Mouse (Mus musculus) embryonic facial prominence, embryonic 12.5 days (tissue): ENCODE data around the gene Slc24a2. TPM values are rescaled to one million over a fixed set of nuclear protein-coding genes. Genes with fewer than 3 reads are reported as not detected.

Experiments used
- ATAC-seq: fragments of 200-750 bp; cut with Nextera tagmentation; 2 replicates; pipeline ENCODE4 v1.8.0; 2017; ENCODE audit not compliant: insufficient number of reproducible peaks, insufficient read depth, low FRiP score, low TSS enrichment
- H3K27ac ChIP-seq: fragments of 300-500 bp; sonication (generic); 2 replicates; pipeline ENCODE4 v1.5.1; 2016; ENCODE audit warnings: mild to moderate bottlenecking
- H3K27me3 ChIP-seq: fragments of 300-500 bp; sonication (generic); 2 replicates; pipeline ENCODE4 v1.6.1; 2016; ENCODE audit warnings: mild to moderate bottlenecking, moderate library complexity
- H3K36me3 ChIP-seq: fragments of 300-500 bp; sonication (generic); 2 replicates; pipeline ENCODE4 v1.6.1; 2016; ENCODE audit warnings: mild to moderate bottlenecking
- H3K4me1 ChIP-seq: fragments of 300-500 bp; sonication (generic); 2 replicates; pipeline ENCODE4 v1.6.1; 2016
- H3K4me2 ChIP-seq: fragments of 300-500 bp; sonication (generic); replicated peaks from 2 replicates; pipeline ENCODE4 v1.6.1; 2016; ENCODE audit warnings: mild to moderate bottlenecking, moderate library complexity
- H3K4me3 ChIP-seq: fragments of 300-500 bp; sonication (generic); 2 replicates; pipeline ENCODE4 v1.5.1; 2016; ENCODE audit warnings: mild to moderate bottlenecking
- H3K9ac ChIP-seq: fragments of 300-500 bp; sonication (generic); 2 replicates; pipeline ENCODE4 v1.6.1; 2016; ENCODE audit warnings: mild to moderate bottlenecking, moderate library complexity
- H3K9me3 ChIP-seq: fragments of 300-500 bp; sonication (generic); 2 replicates; pipeline ENCODE4 v1.6.1; 2016; ENCODE audit warnings: mild to moderate bottlenecking, moderate library complexity
- WGBS: fragments of 180-500 bp; shearing (Covaris S2); methylation state at CpG from one replicate; pipeline ENCODE4 v1.1.7; 2016; 5-methylcytosine and 5-hydroxymethylcytosine counted together
- polyA plus RNA-seq: library from polyadenylated mRNA; unstranded; fragments of >200 nt; fragmentation: Nextera tagmentation; extraction: Ambion mirVana; gene quantifications from 2 replicates; pipeline ENCODE4 v1.2.1, GENCODE M21; 2016

The Slc24a2 gene
- polyA plus RNA-seq, 1 experiment from 2014 or later, result 0.67 TPM

- Histone ChIP-seq H3K9me3 (no peaks in the 10 kb centered on the region), H3K4me1 (no peaks in the 10 kb centered on the region), H3K4me2 (no peak overlapping the region), H3K36me3 (no peaks in the 10 kb centered on the region), H3K27me3 (no peaks in the 10 kb centered on the region), H3K9ac (no peak overlapping the region), H3K27ac (no peak overlapping the region), H3K4me3 (no peak overlapping the region)
- 77% methylated on average over 4 of the region's 4 CpGs for WGBS
- no peak for ATAC-seq
Observed at GRCm38 (mm10) chr4:87037592-87037991, 192.7 kb downstream of the Slc24a2 start.

GRCm38 (mm10) chr4:87036507-87036906 is 193.8 kb downstream of the Slc24a2 start:
- no peak for ATAC-seq

GRCm38 (mm10) chr4:87035701-87036100 is 194.6 kb downstream of the Slc24a2 start:
- no peaks in the 10 kb centered on the region for H3K36me3 ChIP-seq
- H3K9ac ChIP-seq, result no peak overlapping the region
- no peaks in the 10 kb centered on the region for H3K27me3 ChIP-seq
- 90% methylated on average over 10 of the region's 10 CpGs for WGBS
- no peak for ATAC-seq
- H3K4me3 ChIP-seq, result no peak overlapping the region
- no peaks in the 10 kb centered on the region for H3K9me3 ChIP-seq
- H3K4me1 ChIP-seq, result no peaks in the 10 kb centered on the region
- H3K4me2 ChIP-seq, result no peak overlapping the region
- no peak overlapping the region for H3K27ac ChIP-seq

More at GRCm38 (mm10) chr4:87036507-87036906, 193.8 kb downstream of the Slc24a2 start:
- 57% methylated on average over 5 of the region's 5 CpGs for WGBS
- Histone ChIP-seq H3K27me3 (no peaks in the 10 kb centered on the region), H3K36me3 (no peaks in the 10 kb centered on the region), H3K27ac (no peak overlapping the region), H3K4me1 (no peaks in the 10 kb centered on the region), H3K4me3 (no peak overlapping the region), H3K4me2 (no peak overlapping the region), H3K9ac (no peak overlapping the region), H3K9me3 (no peaks in the 10 kb centered on the region)

- Histone ChIP-seq H3K27me3 (no peaks in the 10 kb centered on the region), H3K9me3 (no peaks in the 10 kb centered on the region), H3K36me3 (no peaks in the 10 kb centered on the region), H3K4me2 (no peak overlapping the region), H3K27ac (no peak overlapping the region), H3K4me3 (no peak overlapping the region), H3K4me1 (no peaks in the 10 kb centered on the region), H3K9ac (no peak overlapping the region)
- 87% methylated on average over 8 of the region's 8 CpGs for WGBS
- ATAC-seq, result no peak
Observed at GRCm38 (mm10) chr4:87032632-87033031, 197.6 kb downstream of the Slc24a2 start.

GRCm38 (mm10) chr4:87031076-87031475 is 199.2 kb downstream of the Slc24a2 start:
- 80% methylated on average over 2 of the region's 2 CpGs for WGBS
- Histone ChIP-seq H3K27ac (no peak overlapping the region), H3K4me3 (no peak overlapping the region), H3K9ac (no peak overlapping the region), H3K4me2 (no peak overlapping the region), H3K36me3 (no peaks in the 10 kb centered on the region), H3K4me1 (no peaks in the 10 kb centered on the region), H3K27me3 (no peaks in the 10 kb centered on the region), H3K9me3 (no peaks in the 10 kb centered on the region)
- no peak for ATAC-seq

- Histone ChIP-seq H3K4me2 (no peak overlapping the region), H3K4me1 (no peaks in the 10 kb centered on the region), H3K36me3 (no peaks in the 10 kb centered on the region), H3K9me3 (no peaks in the 10 kb centered on the region), H3K27ac (no peak overlapping the region), H3K9ac (no peak overlapping the region), H3K4me3 (no peak overlapping the region), H3K27me3 (no peaks in the 10 kb centered on the region)
- WGBS, result 70% methylated on average over 14 of the region's 14 CpGs
- ATAC-seq, result no peak
Observed at GRCm38 (mm10) chr4:87026311-87027151, 203.7 kb downstream of the Slc24a2 start.

- Histone ChIP-seq H3K9ac (no peak overlapping the region), H3K4me2 (no peak overlapping the region), H3K4me1 (no peaks in the 10 kb centered on the region), H3K4me3 (no peak overlapping the region), H3K27ac (no peak overlapping the region), H3K36me3 (no peaks in the 10 kb centered on the region), H3K27me3 (no peaks in the 10 kb centered on the region), H3K9me3 (no peaks in the 10 kb centered on the region)
- WGBS, result 74% methylated on average over 8 of the region's 8 CpGs
- ATAC-seq, result no peak
Observed at GRCm38 (mm10) chr4:87024556-87024955, 205.7 kb downstream of the Slc24a2 start.

GRCm38 (mm10) chr4:87021542-87021941 is 208.7 kb downstream of the Slc24a2 start:
- Histone ChIP-seq H3K27me3 (no peaks in the 10 kb centered on the region), H3K4me3 (no peak overlapping the region), H3K4me1 (no peaks in the 10 kb centered on the region), H3K27ac (no peak overlapping the region), H3K9ac (no peak overlapping the region), H3K9me3 (no peaks in the 10 kb centered on the region), H3K4me2 (no peak overlapping the region), H3K36me3 (no peaks in the 10 kb centered on the region)
- 61% methylated on average over 3 of the region's 3 CpGs for WGBS
- ATAC-seq, result no peak

GRCm38 (mm10) chr4:87019486-87020105 is 210.7 kb downstream of the Slc24a2 start:
- Histone ChIP-seq H3K4me1 (no peaks in the 10 kb centered on the region), H3K9me3 (no peaks in the 10 kb centered on the region), H3K4me3 (no peak overlapping the region), H3K9ac (no peak overlapping the region), H3K36me3 (no peaks in the 10 kb centered on the region), H3K27ac (no peak overlapping the region), H3K4me2 (no peak overlapping the region), H3K27me3 (no peaks in the 10 kb centered on the region)
- ATAC-seq, result no peak
- 53% methylated on average over 13 of the region's 13 CpGs for WGBS

- Histone ChIP-seq H3K4me1 (no peaks in the 10 kb centered on the region), H3K27me3 (no peaks in the 10 kb centered on the region), H3K4me2 (no peak overlapping the region), H3K36me3 (no peaks in the 10 kb centered on the region), H3K9ac (no peak overlapping the region), H3K4me3 (no peak overlapping the region), H3K27ac (no peak overlapping the region), H3K9me3 (no peaks in the 10 kb centered on the region)
- ATAC-seq, result no peak
- WGBS, result 89% methylated on average over 9 of the region's 9 CpGs
Observed at GRCm38 (mm10) chr4:87018073-87018997, 211.9 kb downstream of the Slc24a2 start.

GRCm38 (mm10) chr4:87017464-87017863 is 212.8 kb downstream of the Slc24a2 start:
- H3K4me1 ChIP-seq, result no peaks in the 10 kb centered on the region
- no peaks in the 10 kb centered on the region for H3K27me3 ChIP-seq
- no peak for ATAC-seq
- no peaks in the 10 kb centered on the region for H3K36me3 ChIP-seq
- no peak overlapping the region for H3K4me2 ChIP-seq
- no peak overlapping the region for H3K4me3 ChIP-seq
- no peak overlapping the region for H3K27ac ChIP-seq
- H3K9ac ChIP-seq, result no peak overlapping the region
- no peaks in the 10 kb centered on the region for H3K9me3 ChIP-seq
- WGBS, result 72% methylated on average over 3 of the region's 3 CpGs
